Mouse (Mus musculus) MEL (cell line): ENCODE measurements around the gene Thsd7a. TPM values are rescaled to one million over a fixed set of nuclear protein-coding genes. Genes with fewer than 3 reads are reported as not detected.

ENCODE experiments used
- DNase-seq: peaks from one replicate; pipeline ENCODE4 v3.0.0; 2011; ENCODE audit warnings: low read depth, low spot score
- H3K27ac ChIP-seq: 2 replicates; pipeline ENCODE4 v1.5.1; 2012; ENCODE audit warnings: low read depth, mild to moderate bottlenecking, control low read depth, low read length, moderate library complexity; ENCODE audit not compliant: control insufficient read depth
- H3K27me3 ChIP-seq, 2 experiments: fragments of 150-350 bp in 1 of 2; sonication (generic) in 1 of 2; 2 replicates each; pipeline ENCODE4 v1.6.1; 2012; ENCODE audit warnings: low read length in 2 of 2, mild to moderate bottlenecking in 2 of 2, improper control_type of control experiment in 1 of 2, moderate library complexity in 1 of 2; ENCODE audit not compliant: insufficient read depth in 2 of 2, control insufficient read depth in 1 of 2
- H3K36me3 ChIP-seq, 2 experiments: 2 replicates each; pipeline ENCODE4 v1.6.1; 2012 to 2014; ENCODE audit warnings: low read length in 2 of 2, improper control_type of control experiment in 1 of 2, inconsistent platforms in 1 of 2, mild to moderate bottlenecking in 1 of 2; ENCODE audit not compliant: insufficient read depth in 2 of 2, control insufficient read depth in 1 of 2
- H3K4me1 ChIP-seq, 2 experiments: fragments of 150-350 bp in 1 of 2; sonication (generic) in 1 of 2; 2 replicates each; pipeline ENCODE4 v1.6.1; 2012; ENCODE audit warnings: low read length in 2 of 2, improper control_type of control experiment in 1 of 2, mild to moderate bottlenecking in 1 of 2; ENCODE audit not compliant: insufficient read depth in 2 of 2, control insufficient read depth in 1 of 2
- H3K4me3 ChIP-seq, 2 experiments: fragments of 150-350 bp in 1 of 2; sonication (generic) in 1 of 2; 2 replicates each; pipeline ENCODE4 v1.5.1; 2012; ENCODE audit warnings: low read depth in 2 of 2, low read length in 2 of 2, mild to moderate bottlenecking in 2 of 2, moderate library complexity in 2 of 2, control low read depth in 1 of 2, improper control_type of control experiment in 1 of 2; ENCODE audit not compliant: control insufficient read depth in 1 of 2, insufficient read depth in 1 of 2
- H3K79me2 ChIP-seq: 2 replicates; pipeline ENCODE4 v1.6.1; 2012; ENCODE audit warnings: mild to moderate bottlenecking, low read length, moderate library complexity; ENCODE audit not compliant: control insufficient read depth, poor library complexity, insufficient read depth
- H3K9ac ChIP-seq: 2 replicates; pipeline ENCODE4 v1.6.1; 2012; ENCODE audit warnings: low read depth, mild to moderate bottlenecking, control low read depth, low read length, moderate library complexity; ENCODE audit not compliant: control insufficient read depth, poor library complexity, severe bottlenecking
- H3K9me3 ChIP-seq: fragments of 150-350 bp; sonication (generic); replicated peaks from 2 replicates; pipeline ENCODE4 v1.6.1; 2012; ENCODE audit warnings: mild to moderate bottlenecking, low read length, improper control_type of control experiment, moderate library complexity; ENCODE audit not compliant: insufficient read depth
- CHD1 ChIP-seq: IDR thresholded peaks from 2 replicates; pipeline ENCODE4 v1.6.1; 2012; ENCODE audit warnings: low read depth, mild to moderate bottlenecking, inconsistent platforms, low read length, improper control_type of control experiment
- CHD2 ChIP-seq: IDR thresholded peaks from 2 replicates; pipeline ENCODE4 v1.6.1; 2011; ENCODE audit warnings: low read length, improper control_type of control experiment
- E2F4 ChIP-seq: IDR thresholded peaks from 2 replicates; pipeline ENCODE4 v1.6.1; 2011; ENCODE audit warnings: low read depth, low read length, improper control_type of control experiment, borderline replicate concordance
- ELF1 ChIP-seq: IDR thresholded peaks from 2 replicates; pipeline ENCODE4 v1.6.1; 2014; ENCODE audit warnings: low read depth, mild to moderate bottlenecking, inconsistent platforms, low read length, improper control_type of control experiment, moderate library complexity
- GABPA ChIP-seq: IDR thresholded peaks from 2 replicates; pipeline ENCODE4 v1.6.1; 2012; ENCODE audit warnings: low read depth, mild to moderate bottlenecking, inconsistent platforms, low read length, improper control_type of control experiment, moderate library complexity
- JUND ChIP-seq: IDR thresholded peaks from 2 replicates; pipeline ENCODE4 v1.6.1; 2011; ENCODE audit warnings: low read depth, mild to moderate bottlenecking, improper control_type of control experiment, low read length
- KAT2A ChIP-seq: conservative IDR thresholded peaks from 2 replicates; pipeline ENCODE4 v1.6.1; 2012; ENCODE audit warnings: low read depth, low read length, improper control_type of control experiment, inconsistent platforms
- MAFK ChIP-seq: IDR thresholded peaks from 2 replicates; pipeline ENCODE4 v1.6.1; 2011; ENCODE audit warnings: low read depth, mild to moderate bottlenecking, low read length, improper control_type of control experiment, borderline replicate concordance
- MAZ ChIP-seq: IDR thresholded peaks from 2 replicates; pipeline ENCODE4 v1.6.1; 2012; ENCODE audit warnings: low read depth, mild to moderate bottlenecking, inconsistent platforms, low read length, improper control_type of control experiment
- NELFE ChIP-seq: IDR thresholded peaks from 2 replicates; pipeline ENCODE4 v1.6.1; 2011; ENCODE audit warnings: low read depth, low read length, improper control_type of control experiment
- NRF1 ChIP-seq: IDR thresholded peaks from 2 replicates; pipeline ENCODE4 v1.6.1; 2014; ENCODE audit warnings: low read depth, mild to moderate bottlenecking, inconsistent platforms, low read length, improper control_type of control experiment, moderate library complexity; ENCODE audit not compliant: poor library complexity, insufficient read depth, severe bottlenecking
- POLR2A ChIP-seq, 2 experiments: IDR thresholded peaks; 2 replicates each; pipeline ENCODE4 v1.6.1; 2011 to 2012; ENCODE audit warnings: low read length in 2 of 2, mild to moderate bottlenecking in 2 of 2, control low read depth in 1 of 2, improper control_type of control experiment in 1 of 2, low read depth in 1 of 2, moderate library complexity in 1 of 2; ENCODE audit not compliant: control insufficient read depth in 1 of 2, insufficient read depth in 1 of 2, poor library complexity in 1 of 2
- POLR2AphosphoS5 ChIP-seq: IDR thresholded peaks from 2 replicates; pipeline ENCODE4 v1.6.1; 2012; ENCODE audit warnings: low read depth, borderline replicate concordance, mild to moderate bottlenecking, inconsistent platforms, low read length, moderate library complexity, mixed read lengths
- RCOR1 ChIP-seq: IDR thresholded peaks from 2 replicates; pipeline ENCODE4 v1.6.1; 2012; ENCODE audit warnings: low read depth, mild to moderate bottlenecking, inconsistent platforms, low read length, improper control_type of control experiment
- SMC3 ChIP-seq: IDR thresholded peaks from 2 replicates; pipeline ENCODE4 v1.6.1; 2011; ENCODE audit warnings: low read depth, low read length, improper control_type of control experiment
- TCF12 ChIP-seq: IDR thresholded peaks from 2 replicates; pipeline ENCODE4 v1.6.1; 2014; ENCODE audit warnings: low read depth, mild to moderate bottlenecking, inconsistent platforms, low read length, improper control_type of control experiment, moderate library complexity
- ZC3H11A ChIP-seq: IDR thresholded peaks from 2 replicates; pipeline ENCODE4 v1.6.1; 2012; ENCODE audit warnings: low read depth, mild to moderate bottlenecking, inconsistent platforms, low read length, improper control_type of control experiment
- ZNF384 ChIP-seq: IDR thresholded peaks from 2 replicates; pipeline ENCODE4 v1.6.1; 2012; ENCODE audit warnings: low read depth, mild to moderate bottlenecking, inconsistent platforms, low read length, improper control_type of control experiment
- polyA plus RNA-seq, 2 experiments: library from polyadenylated mRNA; stranded (reverse) in 1 of 2; unstranded in 1 of 2; fragments of >175 nt in 1 of 2; fragments of >200 nt in 1 of 2; gene quantifications; 2 replicates each; pipeline versions ENCODE4 v1.2.1 to v1.2.4; 2012; ENCODE audit warnings: low replicate concordance in 2 of 2, low read depth in 1 of 2; ENCODE audit not compliant: insufficient read length in 2 of 2, insufficient read depth in 1 of 2, missing spikeins in 1 of 2
- total RNA-seq: library from RNA; depleted of rRNA; stranded (reverse); fragments of 300-350 nt; gene quantifications from 2 replicates; pipeline ENCODE4 v1.2.3, GENCODE M21; 2012

The Thsd7a gene
- total and polyA plus RNA-seq, 3 experiments = not detected

DNA sequence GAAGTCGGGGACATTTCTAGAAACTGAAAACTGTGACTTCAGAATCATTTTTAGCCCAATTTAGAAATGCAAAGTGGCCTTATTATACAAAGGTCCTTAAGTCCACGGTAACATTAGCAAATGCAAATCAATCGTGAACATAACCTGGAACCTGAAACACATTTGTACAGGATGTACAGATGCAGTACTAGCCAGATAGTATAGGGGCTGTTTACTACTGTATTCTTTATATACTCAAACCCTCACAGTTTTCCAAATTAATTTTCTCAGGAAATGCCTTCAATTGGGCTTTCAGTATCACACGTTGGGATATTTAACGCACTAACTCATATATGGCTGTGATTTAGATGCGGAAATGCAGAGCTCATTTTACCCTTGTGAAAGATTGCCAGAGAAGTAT is 16.0 kb upstream of the Thsd7a start:
- Histone ChIP-seq H3K9ac (no peak overlapping the region), H3K9me3 (no peaks in the 10 kb centered on the region), H3K27ac (no peak overlapping the region), H3K4me1 (no peaks in the 10 kb centered on the region), H3K79me2 (no peaks in the 10 kb centered on the region), H3K27me3 (no peaks in the 10 kb centered on the region), H3K4me3 (no peak overlapping the region), H3K36me3 (no peaks in the 10 kb centered on the region)
- DNase-seq = no peak
- TF ChIP-seq ZNF384 (no peak), TCF12 (no peak), ELF1 (no peak), POLR2AphosphoS5 (no peak), MAFK (no peak), MAZ (no peak), GABPA (no peak), E2F4 (no peak)

DNA sequence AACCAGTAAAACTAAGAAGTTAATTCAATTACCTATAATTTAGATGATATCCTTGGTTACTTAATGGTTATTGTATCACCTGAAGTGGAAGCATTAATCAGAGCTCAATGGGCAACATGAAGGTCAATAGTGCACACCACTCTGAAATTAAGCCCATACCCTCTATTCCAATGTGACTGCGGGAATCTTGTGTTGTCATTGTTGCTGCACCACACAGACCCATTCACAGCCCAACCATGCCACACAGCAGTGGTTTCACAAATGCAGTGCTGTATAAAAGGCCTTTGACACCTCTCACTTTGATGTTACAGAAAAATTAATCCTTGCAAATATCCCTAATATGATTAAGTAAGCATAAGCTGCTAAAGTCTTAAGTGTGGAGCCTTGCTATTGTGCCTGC is 15.4 kb upstream of the Thsd7a start:
- H3K79me2 ChIP-seq = no peaks in the 10 kb centered on the region
- H3K4me3 ChIP-seq = no peak overlapping the region
- no peak for TF ChIP-seq SMC3
- no peak for TF ChIP-seq ELF1
- TF ChIP-seq CHD1 = no peak

DNA sequence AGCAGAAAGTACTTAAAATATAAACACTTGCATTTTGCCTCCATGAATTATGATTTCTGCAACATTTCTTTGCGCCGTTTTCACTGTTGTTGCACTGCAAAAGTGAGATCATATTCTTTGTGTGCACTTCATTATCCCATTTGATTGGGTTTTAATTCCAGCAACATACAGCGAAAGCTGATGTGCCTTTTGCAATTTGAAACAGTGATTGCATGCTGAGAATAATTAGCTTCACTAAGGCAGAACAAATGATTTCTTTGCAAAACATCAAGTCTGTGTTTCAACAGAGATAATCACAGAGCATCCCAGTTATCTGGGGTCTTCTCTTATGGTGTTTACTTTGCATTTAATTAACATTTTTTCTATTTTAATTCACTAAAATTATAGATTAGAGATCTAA is 14.6 kb upstream of the Thsd7a start:
- H3K9me3 ChIP-seq = no peaks in the 10 kb centered on the region
- no peak for DNase-seq
- no peaks in the 10 kb centered on the region for H3K27me3 ChIP-seq
- no peak overlapping the region for H3K4me3 ChIP-seq
- H3K79me2 ChIP-seq = no peaks in the 10 kb centered on the region
- no peaks in the 10 kb centered on the region for H3K36me3 ChIP-seq
- H3K27ac ChIP-seq = no peak overlapping the region
- TF ChIP-seq SMC3 (no peak), ZNF384 (no peak), ZC3H11A (no peak), NRF1 (no peak), POLR2A (IDR thresholded peaks at IDR 0.05; ENCODE audit: control insufficient read depth in 1 of 2, insufficient read depth in 1 of 2, low read depth in 1 of 2, low read length in 2 of 2, poor library complexity in 1 of 2) (no peak), KAT2A (no peak), CHD2 (no peak), NELFE (no peak), RCOR1 (no peak), JUND (no peak)
- TF ChIP-seq, all 39 proteins: peak for 0
- no peak overlapping the region for H3K9ac ChIP-seq
- H3K4me1 ChIP-seq = no peaks in the 10 kb centered on the region

More for the DNA sequence above, 15.4 kb upstream of the Thsd7a start:
- H3K9ac ChIP-seq = no peak overlapping the region
- no peak overlapping the region for H3K27ac ChIP-seq
- H3K36me3 ChIP-seq = no peaks in the 10 kb centered on the region
- H3K9me3 ChIP-seq = no peaks in the 10 kb centered on the region
- no peaks in the 10 kb centered on the region for H3K27me3 ChIP-seq
- H3K4me1 ChIP-seq = no peaks in the 10 kb centered on the region
- no peak for DNase-seq
